Mouse (Mus musculus) left cerebral cortex, adult 6 months (tissue): ENCODE results near the gene Ccdc66. TPM values are rescaled to one million over a fixed set of nuclear protein-coding genes. Genes with fewer than 3 reads are reported as not detected.

Source experiments
- long read RNA-seq, 2 experiments: library from polyadenylated mRNA; unstranded; transcript quantifications; one replicate each; pipeline ENCODE4 v2.0.0; 2019 to 2020
- polyA plus RNA-seq: library from polyadenylated mRNA; unstranded; fragments of <200 nt; fragmentation: Nextera tagmentation; gene quantifications from 2 replicates; pipeline ENCODE4 v1.2.3, GENCODE M21; 2021

Ccdc66 gene
- polyA plus RNA-seq = 2.3 and 3.3 TPM in 2 replicates
- long read RNA-seq, experiment 1, full-length matches to known transcripts = 4 of 33 reads
- long read RNA-seq, experiment 1, partial matches to known transcripts = 14 of 33 reads
- long read RNA-seq, experiment 1, other reads (novel, unspliced or antisense) = 15 of 33 reads
- long read RNA-seq, experiment 2, full-length matches to known transcripts = 1 of 13 reads
- long read RNA-seq, experiment 2, partial matches to known transcripts = 8 of 13 reads
- long read RNA-seq, experiment 2, other reads (novel, unspliced or antisense) = 4 of 13 reads

GRCm38 (mm10) chr14:27507894-27508643, at the start of gene Ccdc66:
Gene Ccdc66 (minus strand): TSS chr14:27508460.

Other genes with a start within 250 kb of the Ccdc66 start
- 4.3 and 5.9 TPM in 2 replicates for gene Fam208a, start 79.6 kb downstream of the Ccdc66 start, polyA plus RNA-seq
- 56.3 and 59.5 TPM in 2 replicates for gene Erc2, start 114.0 kb upstream of the Ccdc66 start, polyA plus RNA-seq